Mouse (Mus musculus): ENCODE measurements around the gene Ust.

- TF ChIP-seq CTCF (IDR thresholded peaks at IDR 0.05; ENCODE audit: borderline replicate concordance, insufficient read depth, low read depth, low read length) = no peak
- no peak for TF ChIP-seq POLR2A (IDR thresholded peaks at IDR 0.05; ENCODE audit: borderline replicate concordance, insufficient read depth, low read length)
Observed at GRCm38 (mm10) chr10:8506247-8506573, 12.4 kb downstream of the Ust start.

Data from cerebellum, adult 2 months (tissue).